Mouse (Mus musculus) inflammation-experienced regulatory T-cells, adult 16 weeks (primary cell): Measurements from ENCODE around the gene Calcoco2. TPM values are rescaled to one million over a fixed set of nuclear protein-coding genes. Genes with fewer than 3 reads are reported as not detected.

ENCODE experiments used
- polyA plus RNA-seq: library from polyadenylated mRNA; unstranded; fragments of 100-300 nt; shearing (Covaris generic); gene quantifications from one replicate; pipeline ENCODE4 v1.2.1, GENCODE M21; 2017

Gene Calcoco2
- not detected for polyA plus RNA-seq

GRCm38 (mm10) chr11:96111751-96112150 lies at the start of gene Calcoco2:
Gene Calcoco2 (minus strand): TSS chr11:96111964.

GRCm38 (mm10) chr11:96133239-96133865 lies 21.6 kb upstream of the Calcoco2 start, which contains the start of gene Ttll6:
Gene Ttll6 (plus strand): TSS chr11:96133786.

GRCm38 (mm10) chr11:96075509-96076220 lies 36.1 kb downstream of the Calcoco2 start, which contains the start of gene Atp5g1:
Gene Atp5g1 (minus strand): TSS chr11:96075670.

GRCm38 (mm10) chr11:96065215-96065911 lies 46.4 kb downstream of the Calcoco2 start, which contains the start of gene Ube2z:
Gene Ube2z (minus strand): TSS chr11:96065388.

Other genes starting within 250 kb of the Calcoco2 start
- gene B4galnt2, start 197.1 kb downstream of the Calcoco2 start, polyA plus RNA-seq: not detected
- not detected for gene Igf2bp1, start 106.0 kb downstream of the Calcoco2 start, polyA plus RNA-seq
- not detected for gene Gip, start 87.4 kb downstream of the Calcoco2 start, polyA plus RNA-seq
- gene Snf8, start 77.1 kb downstream of the Calcoco2 start, polyA plus RNA-seq: 82.5 TPM
- 10.2 TPM for gene Ube2z, start 46.6 kb downstream of the Calcoco2 start, polyA plus RNA-seq
- 380 TPM for gene Atp5g1, start 36.3 kb downstream of the Calcoco2 start, polyA plus RNA-seq
- not detected for gene Ttll6, start 21.8 kb upstream of the Calcoco2 start, polyA plus RNA-seq
- not detected for gene Hoxb13, start 82.4 kb upstream of the Calcoco2 start, polyA plus RNA-seq
- gene Hoxb9, start 159.5 kb upstream of the Calcoco2 start, polyA plus RNA-seq: not detected
- not detected for gene Hoxb8, start 169.9 kb upstream of the Calcoco2 start, polyA plus RNA-seq
- gene Hoxb7, start 174.7 kb upstream of the Calcoco2 start, polyA plus RNA-seq: not detected
- not detected for gene Hoxb6, start 180.5 kb upstream of the Calcoco2 start, polyA plus RNA-seq
- not detected for gene Hoxb5, start 191.4 kb upstream of the Calcoco2 start, polyA plus RNA-seq
- 0.33 TPM for gene Hoxb4, start 206.3 kb upstream of the Calcoco2 start, polyA plus RNA-seq
- gene Hoxb3, start 211.4 kb upstream of the Calcoco2 start, polyA plus RNA-seq: not detected
- not detected for gene Hoxb2, start 238.6 kb upstream of the Calcoco2 start, polyA plus RNA-seq